Mouse (Mus musculus): Measurements from ENCODE around the gene Sapcd1. TPM values are rescaled to one million over a fixed set of nuclear protein-coding genes. Genes with fewer than 3 reads are reported as not detected.
A peak's percentile ranks its signal among the peaks of the same experiment; 100 is the strongest.
"Not testable (repeated sequence)": the region's sequence is repeated elsewhere in the genome, so short reads cannot be mapped to it uniquely, and the experiment has no call there.

Gene Sapcd1
- polyA plus RNA-seq, 1 experiment from 2014 or later, result 2.1 TPM

DNA sequence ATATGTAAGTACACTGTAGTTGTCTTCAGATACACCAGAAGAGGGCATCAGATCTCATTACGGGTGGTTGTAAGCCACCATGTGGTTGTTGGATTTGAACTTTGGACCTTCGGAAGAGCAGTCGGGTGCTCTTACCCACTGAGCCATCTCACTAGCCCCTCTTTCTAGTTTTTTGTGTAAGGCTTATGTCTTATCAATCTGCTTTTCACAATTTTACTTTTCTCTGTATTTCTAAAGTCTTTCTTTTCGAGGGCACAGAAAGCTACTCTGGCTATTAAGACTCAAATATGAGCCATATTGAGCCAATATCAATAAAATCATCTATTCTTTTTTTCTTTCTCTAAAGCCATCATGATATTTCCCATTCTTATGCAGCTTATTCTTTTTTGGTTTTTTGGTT is 32.6 kb downstream of the Sapcd1 start:
- H3K9me3 ChIP-seq (replicated peaks; ENCODE audit: control insufficient read depth, low read length); H3K4me1 ChIP-seq (ENCODE audit: control insufficient read depth, insufficient read depth, low read length); H3K36me3 ChIP-seq (ENCODE audit: control insufficient read depth, insufficient read depth, low read length); H3K4me2 ChIP-seq; H3K4me3 ChIP-seq (ENCODE audit: low read depth, low read length); H3K27ac ChIP-seq (ENCODE audit: low read depth, low read length); ATAC-seq (replicated peaks; ENCODE audit: insufficient number of reproducible peaks, low FRiP score, low TSS enrichment); H3K27me3 ChIP-seq (ENCODE audit: control insufficient read depth, insufficient read depth, low read length); H3K9ac ChIP-seq (ENCODE audit: low read depth, low read length): not testable (repeated sequence)
- WGBS (ENCODE audit: insufficient replicate concordance), result 87% methylated on average over 4 of the region's 4 CpGs

DNA sequence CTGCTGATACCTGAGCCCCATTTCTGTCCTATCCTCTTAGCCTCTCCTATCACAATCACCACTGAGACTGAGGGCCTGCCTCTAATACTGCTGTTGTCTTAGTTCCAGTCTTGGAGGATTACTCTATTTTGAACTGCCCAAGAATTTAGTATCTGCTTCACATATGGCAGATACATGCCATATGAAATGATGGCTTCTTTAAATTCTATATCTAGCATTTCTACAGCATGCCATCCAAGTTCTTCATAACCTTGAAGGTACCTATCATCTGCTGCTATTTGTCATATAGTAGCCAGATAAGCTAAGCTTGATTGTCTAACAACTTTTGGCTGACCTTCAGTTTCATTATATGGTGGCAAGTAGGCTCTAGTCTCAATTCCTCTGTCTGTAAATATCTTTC is 33.1 kb downstream of the Sapcd1 start:
- no peak for ATAC-seq (replicated peaks; ENCODE audit: insufficient number of reproducible peaks, low FRiP score, low TSS enrichment)
- H3K4me2 ChIP-seq, result no peak overlapping the region
- no peak overlapping the region for H3K9ac ChIP-seq (ENCODE audit: low read depth, low read length)
- H3K4me3 ChIP-seq (ENCODE audit: low read depth, low read length), result no peak overlapping the region
- no peak overlapping the region for H3K27ac ChIP-seq (ENCODE audit: low read depth, low read length)
- H3K9me3 ChIP-seq (replicated peaks; ENCODE audit: control insufficient read depth, low read length), result no peaks in the 10 kb centered on the region
- H3K4me1 ChIP-seq (ENCODE audit: control insufficient read depth, insufficient read depth, low read length), result peaks cover 5% of the 10 kb centered on the region
- peaks cover 6% of the 10 kb centered on the region; the same call in 1 of the 2 replicates for H3K36me3 ChIP-seq (ENCODE audit: control insufficient read depth, insufficient read depth, low read length)
- no peaks in the 10 kb centered on the region for H3K27me3 ChIP-seq (ENCODE audit: control insufficient read depth, insufficient read depth, low read length)

DNA sequence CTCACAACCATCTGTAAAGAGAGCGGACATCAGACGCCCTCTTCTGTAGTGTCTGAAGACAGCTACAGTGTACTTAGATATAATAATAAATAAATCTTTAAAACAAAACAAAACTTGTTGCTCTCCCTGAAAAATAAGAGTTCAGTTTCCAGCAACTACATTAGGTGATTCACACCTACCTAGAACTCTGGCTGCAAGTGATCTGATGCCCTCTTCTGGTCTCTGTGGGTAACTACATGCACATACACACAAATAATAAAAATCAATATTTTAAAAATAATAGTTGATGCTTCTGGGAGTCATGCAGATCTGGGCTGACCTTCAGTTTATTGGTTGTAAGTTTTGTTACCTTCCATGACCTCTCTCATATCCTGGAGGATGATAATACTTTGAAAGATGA is 43.6 kb downstream of the Sapcd1 start:
- H3K4me1 ChIP-seq (ENCODE audit: control insufficient read depth, insufficient read depth, low read length), result peaks cover 9% of the 10 kb centered on the region
- H3K27me3 ChIP-seq (ENCODE audit: control insufficient read depth, insufficient read depth, low read length), result no peaks in the 10 kb centered on the region
- H3K9me3 ChIP-seq (replicated peaks; ENCODE audit: control insufficient read depth, low read length), result no peaks in the 10 kb centered on the region
- H3K36me3 ChIP-seq (ENCODE audit: control insufficient read depth, insufficient read depth, low read length), result peaks cover 17% of the 10 kb centered on the region
- H3K27ac ChIP-seq (ENCODE audit: low read depth, low read length), result no peak overlapping the region
- no peak overlapping the region for H3K4me3 ChIP-seq (ENCODE audit: low read depth, low read length)
- no peak overlapping the region for H3K4me2 ChIP-seq
- WGBS (ENCODE audit: insufficient replicate concordance), result 77% methylated on average over 2 of the region's 2 CpGs
- no peak overlapping the region for H3K9ac ChIP-seq (ENCODE audit: low read depth, low read length)
- no peak for ATAC-seq (replicated peaks; ENCODE audit: insufficient number of reproducible peaks, low FRiP score, low TSS enrichment)

DNA sequence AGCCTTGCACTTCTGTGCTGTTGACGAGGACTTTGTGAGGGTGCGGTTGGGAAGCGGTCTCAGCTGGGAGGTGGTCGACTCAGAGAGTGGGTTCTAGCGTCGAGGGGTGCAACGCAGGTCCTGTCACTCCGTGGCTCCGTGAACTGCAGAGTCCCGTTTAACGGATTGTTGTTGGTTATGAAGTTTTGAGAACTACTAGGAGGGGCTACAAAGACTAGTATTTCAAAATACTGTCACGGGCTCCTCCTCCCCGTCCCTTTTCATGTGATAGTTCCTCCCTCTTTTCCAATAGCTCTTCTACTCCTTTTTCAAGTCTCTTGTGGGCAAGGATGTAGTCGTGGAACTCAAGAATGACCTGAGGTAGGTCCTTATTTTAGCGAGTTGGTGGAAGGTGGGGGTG is 45.5 kb downstream of the Sapcd1 start:
- no peaks in the 10 kb centered on the region for H3K9me3 ChIP-seq (replicated peaks; ENCODE audit: control insufficient read depth, low read length)
- peak overlapping the region; percentile 67 for H3K4me2 ChIP-seq
- peaks cover 9% of the 10 kb centered on the region for H3K4me1 ChIP-seq (ENCODE audit: control insufficient read depth, insufficient read depth, low read length)
- WGBS (ENCODE audit: insufficient replicate concordance), result 0% methylated on average over 15 of the region's 15 CpGs
- no peak; the same call in 1 of the 2 replicates for ATAC-seq (replicated peaks; ENCODE audit: insufficient number of reproducible peaks, low FRiP score, low TSS enrichment)
- peak overlapping the region; percentile 97 for H3K9ac ChIP-seq (ENCODE audit: low read depth, low read length)
- no peaks in the 10 kb centered on the region for H3K27me3 ChIP-seq (ENCODE audit: control insufficient read depth, insufficient read depth, low read length)
- H3K27ac ChIP-seq (ENCODE audit: low read depth, low read length), result peak overlapping the region; percentile 97
- H3K4me3 ChIP-seq (ENCODE audit: low read depth, low read length), result peak overlapping the region; percentile 85
- H3K36me3 ChIP-seq (ENCODE audit: control insufficient read depth, insufficient read depth, low read length), result peaks cover 17% of the 10 kb centered on the region

DNA sequence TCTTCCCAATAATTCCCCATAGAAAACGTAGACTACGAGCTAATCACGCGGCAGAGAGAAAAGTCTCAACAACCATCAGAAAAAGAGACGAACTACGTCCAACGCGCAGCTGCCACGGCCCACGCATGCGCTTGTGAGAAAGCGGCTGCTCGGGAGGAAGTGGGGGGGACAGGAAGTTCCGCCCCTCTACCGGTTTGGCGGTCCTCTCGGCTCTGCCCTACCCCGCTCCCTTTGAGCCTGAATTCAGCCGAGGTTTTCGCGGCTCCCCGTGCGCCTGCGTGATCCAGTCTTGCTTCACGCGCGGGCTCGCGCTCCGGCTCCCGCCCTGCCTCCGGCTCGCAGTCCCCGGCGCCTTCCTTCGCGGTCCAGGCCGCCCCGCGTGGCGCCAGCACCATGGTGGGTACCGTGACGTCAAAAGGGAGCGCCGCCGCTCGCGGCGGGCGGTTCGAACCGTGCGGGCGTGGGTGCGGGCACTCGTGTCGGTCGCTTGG is 46.1 kb downstream of the Sapcd1 start, which contains the start of gene Lsm2:
TSS of gene Lsm2 (plus strand) at position 173 of the 491 bp plus-strand sequence.
- Histone ChIP-seq H3K4me1 (ENCODE audit: control insufficient read depth, insufficient read depth, low read length) (peaks cover 9% of the 10 kb centered on the region), H3K9me3 (replicated peaks; ENCODE audit: control insufficient read depth, low read length) (no peaks in the 10 kb centered on the region), H3K4me3 (ENCODE audit: low read depth, low read length) (peak within 1 kb of the TSS; percentile 85), H3K4me2 (peak within 1 kb of the TSS; percentile 67), H3K36me3 (ENCODE audit: control insufficient read depth, insufficient read depth, low read length) (peaks cover 16% of the 10 kb centered on the region), H3K27ac (ENCODE audit: low read depth, low read length) (peak within 1 kb of the TSS; percentile 97), H3K27me3 (ENCODE audit: control insufficient read depth, insufficient read depth, low read length) (no peaks in the 10 kb centered on the region), H3K9ac (ENCODE audit: low read depth, low read length) (peak within 1 kb of the TSS; percentile 97)
- peak; percentile 87 for ATAC-seq (replicated peaks; ENCODE audit: insufficient number of reproducible peaks, low FRiP score, low TSS enrichment)
- WGBS (ENCODE audit: insufficient replicate concordance), result under 1% methylated on average over 58 of the region's 58 CpGs

DNA sequence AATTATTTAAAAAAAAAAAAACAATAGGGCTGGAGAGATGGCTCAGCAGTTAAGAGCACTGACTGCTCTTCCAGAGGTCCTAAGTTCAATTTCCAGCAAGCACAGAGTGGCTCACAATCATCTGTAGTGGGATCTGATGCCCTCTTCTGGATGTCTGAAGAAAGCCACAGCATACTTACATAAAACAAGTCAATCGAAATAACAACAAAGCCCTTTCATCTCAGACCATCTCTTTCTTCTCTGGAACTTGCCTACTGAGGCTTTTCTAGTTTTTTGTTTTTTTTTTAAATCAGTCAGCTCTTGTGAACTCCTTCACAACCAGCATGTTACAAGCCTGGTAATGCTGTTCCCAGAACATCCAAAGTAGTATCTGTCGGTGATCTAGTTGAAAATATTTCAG is 47.2 kb downstream of the Sapcd1 start:
- H3K27ac ChIP-seq (ENCODE audit: low read depth, low read length), result no peak overlapping the region; the same call in 1 of the 2 replicates
- peak overlapping the region; percentile 67 for H3K4me2 ChIP-seq
- no peaks in the 10 kb centered on the region for H3K27me3 ChIP-seq (ENCODE audit: control insufficient read depth, insufficient read depth, low read length)
- H3K4me3 ChIP-seq (ENCODE audit: low read depth, low read length), result peak overlapping the region; percentile 85
- H3K9me3 ChIP-seq (replicated peaks; ENCODE audit: control insufficient read depth, low read length), result no peaks in the 10 kb centered on the region
- 19% methylated on average over 2 of the region's 2 CpGs for WGBS (ENCODE audit: insufficient replicate concordance)
- ATAC-seq (replicated peaks; ENCODE audit: insufficient number of reproducible peaks, low FRiP score, low TSS enrichment), result no peak
- H3K9ac ChIP-seq (ENCODE audit: low read depth, low read length), result peak overlapping the region; percentile 97
- peaks cover 7% of the 10 kb centered on the region; the same call in 1 of the 2 replicates for H3K36me3 ChIP-seq (ENCODE audit: control insufficient read depth, insufficient read depth, low read length)
- peaks cover 9% of the 10 kb centered on the region for H3K4me1 ChIP-seq (ENCODE audit: control insufficient read depth, insufficient read depth, low read length)

DNA sequence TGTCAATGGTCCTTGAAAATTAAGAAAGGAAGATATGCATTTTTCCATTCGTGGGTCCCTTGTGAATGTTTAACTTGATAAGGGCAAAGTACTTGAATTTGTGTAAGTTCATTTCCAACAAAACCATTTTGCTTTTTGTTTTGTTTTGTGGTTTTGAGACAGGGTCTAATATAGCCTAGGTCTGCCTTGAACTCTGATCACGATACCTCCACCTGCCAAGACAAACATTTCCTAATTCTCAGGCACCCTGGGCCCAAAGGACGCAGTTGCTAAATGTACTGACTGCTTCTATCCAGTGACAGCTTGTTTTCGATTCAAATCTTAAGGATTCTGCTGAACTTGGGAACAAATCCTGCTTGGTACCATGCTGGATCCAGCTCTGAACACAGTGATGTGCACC is 48.2 kb downstream of the Sapcd1 start:
- no peak overlapping the region for H3K4me2 ChIP-seq
- ATAC-seq (replicated peaks; ENCODE audit: insufficient number of reproducible peaks, low FRiP score, low TSS enrichment), result no peak
- H3K27me3 ChIP-seq (ENCODE audit: control insufficient read depth, insufficient read depth, low read length), result no peaks in the 10 kb centered on the region
- no peaks in the 10 kb centered on the region for H3K36me3 ChIP-seq (ENCODE audit: control insufficient read depth, insufficient read depth, low read length)
- H3K4me3 ChIP-seq (ENCODE audit: low read depth, low read length), result no peak overlapping the region
- no peak overlapping the region for H3K9ac ChIP-seq (ENCODE audit: low read depth, low read length)
- H3K9me3 ChIP-seq (replicated peaks; ENCODE audit: control insufficient read depth, low read length), result no peaks in the 10 kb centered on the region
- WGBS (ENCODE audit: insufficient replicate concordance), result 84% methylated on average over 4 of the region's 4 CpGs
- peaks cover 9% of the 10 kb centered on the region for H3K4me1 ChIP-seq (ENCODE audit: control insufficient read depth, insufficient read depth, low read length)
- H3K27ac ChIP-seq (ENCODE audit: low read depth, low read length), result no peak overlapping the region

DNA sequence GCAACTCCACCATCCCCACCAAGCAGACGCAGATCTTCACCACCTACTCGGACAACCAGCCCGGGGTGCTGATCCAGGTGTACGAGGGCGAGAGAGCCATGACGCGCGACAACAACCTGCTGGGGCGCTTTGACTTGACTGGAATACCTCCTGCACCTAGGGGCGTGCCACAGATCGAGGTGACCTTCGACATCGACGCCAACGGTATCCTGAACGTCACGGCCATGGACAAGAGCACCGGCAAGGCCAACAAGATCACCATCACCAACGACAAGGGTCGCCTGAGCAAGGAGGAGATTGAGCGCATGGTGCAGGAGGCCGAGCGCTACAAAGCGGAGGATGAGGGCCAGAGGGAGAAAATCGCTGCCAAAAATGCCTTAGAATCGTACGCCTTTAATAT is 49.6 kb downstream of the Sapcd1 start:
- Histone ChIP-seq H3K4me1 (ENCODE audit: control insufficient read depth, insufficient read depth, low read length) (peaks cover 9% of the 10 kb centered on the region), H3K27ac (ENCODE audit: low read depth, low read length) (no peak overlapping the region), H3K9ac (ENCODE audit: low read depth, low read length) (no peak overlapping the region), H3K4me3 (ENCODE audit: low read depth, low read length) (no peak overlapping the region), H3K9me3 (replicated peaks; ENCODE audit: control insufficient read depth, low read length) (no peaks in the 10 kb centered on the region), H3K36me3 (ENCODE audit: control insufficient read depth, insufficient read depth, low read length) (no peaks in the 10 kb centered on the region), H3K27me3 (ENCODE audit: control insufficient read depth, insufficient read depth, low read length) (no peaks in the 10 kb centered on the region), H3K4me2 (no peak overlapping the region)
- WGBS (ENCODE audit: insufficient replicate concordance), result 81% methylated on average over 27 of the region's 27 CpGs
- no peak for ATAC-seq (replicated peaks; ENCODE audit: insufficient number of reproducible peaks, low FRiP score, low TSS enrichment)

DNA sequence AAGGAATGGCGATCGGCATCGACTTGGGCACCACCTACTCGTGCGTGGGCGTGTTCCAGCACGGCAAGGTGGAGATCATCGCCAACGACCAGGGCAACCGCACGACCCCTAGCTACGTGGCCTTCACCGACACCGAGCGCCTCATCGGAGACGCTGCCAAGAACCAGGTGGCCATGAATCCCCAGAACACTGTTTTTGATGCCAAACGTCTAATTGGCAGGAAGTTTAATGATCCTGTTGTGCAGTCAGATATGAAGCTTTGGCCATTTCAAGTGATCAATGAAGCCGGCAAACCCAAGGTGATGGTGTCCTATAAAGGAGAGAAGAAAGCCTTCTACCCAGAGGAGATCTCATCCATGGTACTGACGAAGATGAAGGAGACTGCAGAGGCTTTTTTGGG is 50.8 kb downstream of the Sapcd1 start:
- H3K36me3 ChIP-seq (ENCODE audit: control insufficient read depth, insufficient read depth, low read length), result no peaks in the 10 kb centered on the region
- peaks cover 4% of the 10 kb centered on the region for H3K4me1 ChIP-seq (ENCODE audit: control insufficient read depth, insufficient read depth, low read length)
- H3K27ac ChIP-seq (ENCODE audit: low read depth, low read length), result no peak overlapping the region
- no peak overlapping the region for H3K4me3 ChIP-seq (ENCODE audit: low read depth, low read length)
- no peaks in the 10 kb centered on the region for H3K9me3 ChIP-seq (replicated peaks; ENCODE audit: control insufficient read depth, low read length)
- no peaks in the 10 kb centered on the region for H3K27me3 ChIP-seq (ENCODE audit: control insufficient read depth, insufficient read depth, low read length)
- no peak for ATAC-seq (replicated peaks; ENCODE audit: insufficient number of reproducible peaks, low FRiP score, low TSS enrichment)
- no peak overlapping the region for H3K4me2 ChIP-seq
- 88% methylated on average over 20 of the region's 20 CpGs for WGBS (ENCODE audit: insufficient replicate concordance)
- H3K9ac ChIP-seq (ENCODE audit: low read depth, low read length), result no peak overlapping the region

All from heart, embryonic 11.5 days (tissue).